Comparison of ENCODE assay signal across 8 mouse cellular contexts in genomic region chr8:122568109-122568504, GRCm38 (mm10). TPM values are rescaled to one million over a fixed set of nuclear protein-coding genes. Genes with fewer than 3 reads are reported as not detected.
DNase-seq lines count a peak whose midpoint lies in the region; ATAC-seq and TF ChIP-seq lines count a peak whose summit lies in the region.

No protein-coding gene starts in this region.

- TF ChIP-seq CTCF in kidney, adult 2 months (conservative IDR thresholded peaks at IDR 0.05; ENCODE audit: insufficient read depth, insufficient read length, low read depth, low read length), result no peak

- H3K4me1 ChIP-seq in kidney, adult 2 months (ENCODE audit: control insufficient read depth, insufficient read depth, low read length), result peaks cover 7% of the 10 kb centered on the region; the same call in 1 of the 2 replicates
- H3K4me1 ChIP-seq in hindbrain, embryonic 16.5 days (ENCODE audit: control insufficient read depth, insufficient read depth, low read depth, low read length), result peaks cover 18% of the 10 kb centered on the region

- H3K27me3 ChIP-seq in kidney, adult 2 months (replicated peaks; ENCODE audit: control insufficient read depth, insufficient read depth, low read length), result no peaks in the 10 kb centered on the region
- no peaks in the 10 kb centered on the region for H3K27me3 ChIP-seq in hindbrain, embryonic 16.5 days (replicated peaks; ENCODE audit: control insufficient read depth, insufficient read depth, low read length)
- H3K27me3 ChIP-seq in myocyte (ENCODE audit: control insufficient read depth, insufficient read depth, insufficient read length), result no peaks in the 10 kb centered on the region

- peak overlapping the region; percentile 76 for H3K9ac ChIP-seq in hindbrain, embryonic 16.5 days (ENCODE audit: low read depth, low read length)

- ATAC-seq in hindbrain, embryonic 16.5 days, result peak; percentile 58

- H3K36me3 ChIP-seq in kidney, adult 2 months (ENCODE audit: control insufficient read depth, insufficient read depth, low read length), result no peaks in the 10 kb centered on the region
- 0 out of 2 replicates have a peak, but pooled peaks cover 9% of the 10 kb centered on the region for H3K36me3 ChIP-seq in hindbrain, embryonic 16.5 days (ENCODE audit: control insufficient read depth, insufficient read depth, low read length)
- H3K36me3 ChIP-seq in myocyte (ENCODE audit: control insufficient read depth, insufficient read depth), result peaks cover 6% of the 10 kb centered on the region

- no peak overlapping the region for H3K27ac ChIP-seq in kidney, adult 2 months (ENCODE audit: insufficient read depth, low read depth, low read length)
- peak overlapping the region; percentile 55 for H3K27ac ChIP-seq in hindbrain, embryonic 16.5 days (ENCODE audit: low read depth, low read length)

- WGBS in kidney, adult 2 months, result under 1% methylated on average over 34 of the region's 34 CpGs
- under 1% methylated on average over 28 of the region's 34 CpGs for WGBS in hindbrain, embryonic 16.5 days

- DNase-seq in kidney, adult 2 months, result no peak
- DNase-seq in kidney, adult 9 months, result no peak
- DNase-seq in T-cell, adult 2 months (ENCODE audit: low spot score), result peak; percentile 79
- DNase-seq in urinary bladder, postnatal 14 days (ENCODE audit: low spot score), result no peak
- DNase-seq in layer of hippocampus, adult 18-20 months (ENCODE audit: low spot score in 2 of 2), result no peak
- no peak for DNase-seq in layer of hippocampus, postnatal 10 days (ENCODE audit: low spot score in 2 of 2)

- no peaks in the 10 kb centered on the region for H3K9me3 ChIP-seq in hindbrain, embryonic 16.5 days (ENCODE audit: control insufficient read depth, low read length)

- peaks cover 18% of the 10 kb centered on the region for H3K79me2 ChIP-seq in myocyte (ENCODE audit: control insufficient read depth, insufficient read depth)

- no peak for TF ChIP-seq POLR2A in kidney, adult 2 months (IDR thresholded peaks at IDR 0.05; ENCODE audit: low read depth, low read length)
- TF ChIP-seq POLR2A in myocyte (IDR thresholded peaks at IDR 0.05; ENCODE audit: insufficient read length, low read depth), result no peak

- peak overlapping the region; percentile 74 for H3ac ChIP-seq in myocyte (ENCODE audit: control insufficient read depth, insufficient read length)

- peak overlapping the region; percentile 55 for H3K4me3 ChIP-seq in kidney, adult 2 months (ENCODE audit: insufficient read depth, low read depth, low read length)
- peak overlapping the region; percentile 76 for H3K4me3 ChIP-seq in hindbrain, embryonic 16.5 days (ENCODE audit: low read length)
- peak overlapping the region; percentile 48 for H3K4me3 ChIP-seq in myocyte

- peak overlapping the region; percentile 91 for H3K4me2 ChIP-seq in hindbrain, embryonic 16.5 days (ENCODE audit: low read length)
- H3K4me2 ChIP-seq in myocyte (ENCODE audit: low read depth), result peak overlapping the region; percentile 72

TF ChIP-seq in myocyte, 11 proteins besides CTCF, POLR2A, EP300 and RAD21:
- TF ChIP-seq MYOG (IDR thresholded peaks at IDR 0.05; ENCODE audit: control insufficient read depth in 1 of 3, insufficient read depth in 1 of 3, insufficient read length in 2 of 3, low read depth in 2 of 3), result no peak
- TF ChIP-seq REST (IDR thresholded peaks at IDR 0.05; ENCODE audit: insufficient read depth, insufficient read length), result no peak
- TF ChIP-seq SRF (IDR thresholded peaks at IDR 0.05; ENCODE audit: control insufficient read depth, insufficient read length, low read depth), result no peak
- TF ChIP-seq TCF3 (IDR thresholded peaks at IDR 0.05; ENCODE audit: insufficient read length, low read depth), result no peak
- no peak for TF ChIP-seq POLR2AphosphoS2 (IDR thresholded peaks at IDR 0.05; ENCODE audit: insufficient read length, low read depth)
- TF ChIP-seq MYOD1 (IDR thresholded peaks at IDR 0.05; ENCODE audit: control insufficient read depth in 1 of 3, insufficient read length in 2 of 3, low read depth in 2 of 3), result no peak
- no peak for TF ChIP-seq USF1 (IDR thresholded peaks at IDR 0.05; ENCODE audit: low read depth)
- TF ChIP-seq E2F4 (IDR thresholded peaks at IDR 0.05; ENCODE audit: insufficient read depth), result no peak
- no peak for TF ChIP-seq CEBPB (IDR thresholded peaks at IDR 0.05; ENCODE audit: insufficient read depth, poor library complexity, severe bottlenecking)

RNA-seq across cellular contexts. Expression of gene Cdt1, which starts 0.3 kb away (rescaled TPM):
- polyA plus RNA-seq in kidney, adult 2 months (2012; rRNA removed), result 7.1 and 8.6 TPM in 2 replicates
- 8.0 and 11.4 TPM in 2 replicates for polyA plus RNA-seq in hindbrain, embryonic 16.5 days (2015; fragmentation: Nextera tagmentation; extraction: Ambion mirVana)
- polyA plus RNA-seq in myocyte (2012; fragmentation: generic; extraction: Trizol), result 19.7 TPM
- 1 to 10 TPM; 1.2 to 1.8 TPM for total RNA-seq in layer of hippocampus, adult 18-20 months (2021)
- total RNA-seq in layer of hippocampus, postnatal 10 days (2021), result 1 to 10 TPM; 3.0 to 5.0 TPM

RNA-seq across cellular contexts. Expression of gene Aprt, which starts 8.6 kb away (rescaled TPM):
- polyA plus RNA-seq in kidney, adult 2 months (2012; rRNA removed), result 177 and 190 TPM in 2 replicates
- polyA plus RNA-seq in hindbrain, embryonic 16.5 days (2015; fragmentation: Nextera tagmentation; extraction: Ambion mirVana), result 202 and 203 TPM in 2 replicates
- 261 TPM for polyA plus RNA-seq in myocyte (2012; fragmentation: generic; extraction: Trizol)
- 10 to 100 TPM; 58.1 to 61.6 TPM for total RNA-seq in layer of hippocampus, adult 18-20 months (2021)
- 10 to 100 TPM; 91.6 to 94.0 TPM for total RNA-seq in layer of hippocampus, postnatal 10 days (2021)

RNA-seq across cellular contexts. Expression of gene Piezo1, which starts 17.0 kb away (rescaled TPM):
- 102 and 121 TPM in 2 replicates for polyA plus RNA-seq in kidney, adult 2 months (2012; rRNA removed)
- polyA plus RNA-seq in hindbrain, embryonic 16.5 days (2015; fragmentation: Nextera tagmentation; extraction: Ambion mirVana), result 1.7 and 3.5 TPM in 2 replicates
- 156 TPM for polyA plus RNA-seq in myocyte (2012; fragmentation: generic; extraction: Trizol)
- total RNA-seq in layer of hippocampus, adult 18-20 months (2021), result 1 to 10 TPM; 3.2 to 3.5 TPM
- 1 to 10 TPM; 8.2 to 8.9 TPM for total RNA-seq in layer of hippocampus, postnatal 10 days (2021)

RNA-seq across cellular contexts. Expression of gene Galns, which starts 43.2 kb away (rescaled TPM):
- 36.2 and 44.5 TPM in 2 replicates for polyA plus RNA-seq in kidney, adult 2 months (2012; rRNA removed)
- polyA plus RNA-seq in hindbrain, embryonic 16.5 days (2015; fragmentation: Nextera tagmentation; extraction: Ambion mirVana), result 8.7 TPM in 2 replicates
- polyA plus RNA-seq in myocyte (2012; fragmentation: generic; extraction: Trizol), result 17.6 TPM
- 10 to 100 TPM; 10.2 to 10.9 TPM for total RNA-seq in layer of hippocampus, adult 18-20 months (2021)
- 10 to 100 TPM; 10.6 to 10.7 TPM for total RNA-seq in layer of hippocampus, postnatal 10 days (2021)

RNA-seq across cellular contexts. Expression of gene Trappc2l, which starts 43.3 kb away (rescaled TPM):
- 258 and 302 TPM in 2 replicates for polyA plus RNA-seq in kidney, adult 2 months (2012; rRNA removed)
- 109 and 110 TPM in 2 replicates for polyA plus RNA-seq in hindbrain, embryonic 16.5 days (2015; fragmentation: Nextera tagmentation; extraction: Ambion mirVana)
- polyA plus RNA-seq in myocyte (2012; fragmentation: generic; extraction: Trizol), result 95.7 TPM
- total RNA-seq in layer of hippocampus, adult 18-20 months (2021), result 10 to 100 TPM; 82.1 to 82.7 TPM
- total RNA-seq in layer of hippocampus, postnatal 10 days (2021), result 10 to 100 TPM; 75.6 to 79.9 TPM

Comparison
In these comparisons a context has a peak if more than half of its experiments do, and no peak if none do; other contexts are left out.
1. RNA of gene Piezo1, which starts 17.0 kb away (polyA plus RNA-seq): 156 TPM in myocyte (single experiment) and 102 to 121 TPM in kidney, adult 2 months; 1.7 to 3.5 TPM in hindbrain, embryonic 16.5 days; every median in the first group is over 10 times any median in the second.
2. Peak in every context shown above with its lines, with median percentiles within 50 percentile points of each other: H3K4me3 ChIP-seq.